Mouse (Mus musculus): Measurements from ENCODE around the gene Otx2.

Gene Otx2

GRCm38 (mm10) chr14:48668761-48669303, 4.8 kb downstream of the Otx2 start:
- DNase-seq (ENCODE audit: low spot score in 2 of 2): no peak

- DNase-seq (ENCODE audit: low spot score in 2 of 2): no peak
Measured at GRCm38 (mm10) chr14:48668051-48668481, 5.6 kb downstream of the Otx2 start.

DNA sequence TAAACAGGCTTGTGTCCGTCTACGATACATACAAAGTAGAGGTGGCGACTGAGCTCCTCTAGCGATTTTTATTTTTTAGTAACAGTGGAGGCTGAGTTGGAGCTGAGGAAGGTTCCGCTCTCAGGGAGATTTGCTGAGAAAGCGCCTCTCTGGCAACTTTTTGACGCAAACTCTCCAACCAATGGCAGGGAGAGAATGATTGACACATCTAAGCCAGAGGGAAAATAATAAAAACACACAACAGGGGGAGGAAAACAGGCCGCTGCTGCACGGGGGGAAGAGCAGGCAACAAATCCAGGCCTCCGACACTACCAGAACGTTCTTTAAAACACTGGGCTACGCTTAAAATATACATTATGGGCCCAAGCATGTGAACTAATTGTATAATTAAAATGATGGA, 6.2 kb downstream of the Otx2 start:
- no peak for DNase-seq (ENCODE audit: low spot score in 2 of 2)

GRCm38 (mm10) chr14:48666771-48667170, 6.8 kb downstream of the Otx2 start:
- DNase-seq (ENCODE audit: low spot score in 2 of 2): no peak

GRCm38 (mm10) chr14:48665816-48666661, 7.6 kb downstream of the Otx2 start:
- no peak for DNase-seq (ENCODE audit: low spot score in 2 of 2)

- peak in 1 of 2 experiments; percentile 18 for DNase-seq (ENCODE audit: low spot score in 2 of 2)
Measured at GRCm38 (mm10) chr14:48664841-48665815, 8.5 kb downstream of the Otx2 start.

DNA sequence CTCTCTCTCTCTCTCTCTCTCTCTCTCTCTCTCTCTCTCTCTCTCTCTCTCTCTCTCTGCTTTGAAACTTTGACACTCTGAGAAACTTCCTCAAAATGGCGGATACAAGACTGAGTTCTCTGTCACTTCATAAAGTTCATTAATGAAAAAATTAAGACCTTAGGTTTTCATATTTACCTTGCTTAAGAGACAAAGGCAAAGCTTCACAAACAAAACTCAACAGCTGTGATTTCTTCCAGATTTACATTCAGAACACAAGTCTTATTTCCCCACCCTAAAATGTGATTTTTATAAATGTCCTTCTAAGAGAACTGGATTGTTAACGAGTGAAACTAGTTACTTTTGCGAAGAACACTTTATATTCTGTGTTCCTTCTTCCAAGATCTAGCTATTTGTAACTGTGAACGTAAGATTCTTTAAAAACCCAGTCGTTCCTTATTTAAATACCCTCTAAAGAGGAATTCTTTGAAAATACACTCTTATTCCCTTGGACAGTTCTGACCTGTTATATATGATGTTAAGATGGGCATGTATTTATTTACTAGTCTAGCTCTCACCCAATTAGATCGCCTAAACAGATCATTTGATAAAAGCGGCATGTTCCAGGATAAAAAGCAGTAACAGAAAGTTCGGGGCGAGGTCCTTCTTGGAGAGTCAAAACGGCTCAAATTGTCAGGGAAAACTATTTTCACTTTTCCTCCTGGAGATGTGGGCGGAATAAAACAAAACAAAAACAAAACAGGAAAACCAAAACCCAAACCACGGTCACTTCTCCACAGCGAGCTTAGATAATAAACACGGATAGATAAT, 9.4 kb downstream of the Otx2 start:
- DNase-seq (ENCODE audit: low spot score in 2 of 2): no peak

- DNase-seq (ENCODE audit: low spot score in 2 of 2): no peak
Measured at GRCm38 (mm10) chr14:48663531-48663930, 10.1 kb downstream of the Otx2 start.

DNA sequence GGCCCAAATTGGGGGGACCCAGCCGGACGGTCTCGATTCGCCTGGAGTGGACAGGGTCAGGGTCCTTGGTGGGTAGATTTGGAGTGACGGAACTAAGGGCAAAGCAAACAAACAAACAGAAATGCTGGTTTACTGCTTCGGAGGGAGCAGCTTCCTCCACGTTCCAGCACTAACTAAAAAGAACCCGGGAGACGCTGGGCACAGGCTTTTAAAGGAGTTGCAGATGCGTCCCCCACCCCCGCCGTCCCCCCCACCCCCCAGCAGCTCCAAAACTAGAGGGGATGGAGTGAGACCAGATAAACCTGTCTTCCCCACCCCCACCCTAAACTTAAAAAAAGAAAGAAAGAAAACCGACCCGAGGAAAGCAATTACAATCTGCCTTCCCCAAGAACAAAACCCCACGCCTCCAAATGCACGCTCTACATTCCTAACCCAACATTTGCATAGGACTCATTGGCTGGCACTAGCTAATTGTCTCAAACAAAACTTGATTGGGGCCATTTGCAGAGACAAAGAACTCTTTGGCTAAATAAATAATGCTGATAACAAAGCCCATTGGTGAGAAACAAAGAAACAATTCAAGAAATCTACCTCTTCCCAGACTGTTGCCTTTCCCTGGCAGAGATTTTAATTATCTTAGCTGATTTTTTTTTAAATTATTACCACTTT, 10.9 kb downstream of the Otx2 start:
- DNase-seq (ENCODE audit: low spot score in 2 of 2): no peak

DNA sequence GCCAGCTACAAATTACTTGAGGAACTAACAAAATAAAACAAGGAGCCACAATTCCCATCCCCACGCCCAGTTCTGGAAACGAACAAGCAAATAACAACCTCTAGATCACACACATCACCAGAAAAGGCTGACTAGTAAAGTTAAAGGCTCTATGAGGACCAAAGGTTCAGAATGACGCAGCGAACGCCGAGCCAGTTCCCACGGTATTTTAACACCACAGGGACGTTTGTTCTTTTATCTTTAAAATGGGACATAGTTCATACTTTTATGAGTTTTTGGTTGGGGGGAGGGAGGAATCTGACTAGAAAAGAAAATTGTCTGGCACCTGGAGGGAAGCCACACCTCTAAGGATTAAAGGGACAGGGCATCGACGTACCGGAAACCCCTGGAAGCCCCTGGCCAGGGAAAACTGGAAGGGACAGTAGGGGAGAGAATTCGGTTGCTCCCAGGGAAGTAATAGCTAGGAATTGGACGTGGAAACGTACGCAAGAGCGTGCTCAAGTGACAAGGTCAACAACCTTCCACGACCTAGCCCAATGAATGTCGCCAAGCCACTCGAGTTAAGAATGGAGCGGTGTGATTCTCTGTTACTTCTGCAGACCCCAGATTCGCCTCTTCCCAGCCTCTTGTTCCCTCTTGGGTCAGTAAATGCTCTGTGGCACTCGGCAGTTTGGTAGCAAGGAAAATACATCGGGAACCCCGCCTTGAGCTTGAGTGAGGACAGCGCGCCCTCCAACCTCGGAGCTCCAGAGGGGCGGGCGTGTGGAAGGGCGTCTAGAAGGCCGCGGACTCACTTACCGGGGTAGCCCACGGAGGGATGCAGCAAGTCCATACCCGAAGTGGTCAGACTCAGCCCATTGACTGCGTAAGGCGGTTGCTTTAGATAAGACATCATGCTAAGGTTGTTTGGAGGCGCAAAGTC, 11.7 kb downstream of the Otx2 start:
- no peak for DNase-seq (ENCODE audit: low spot score in 2 of 2)

DNA sequence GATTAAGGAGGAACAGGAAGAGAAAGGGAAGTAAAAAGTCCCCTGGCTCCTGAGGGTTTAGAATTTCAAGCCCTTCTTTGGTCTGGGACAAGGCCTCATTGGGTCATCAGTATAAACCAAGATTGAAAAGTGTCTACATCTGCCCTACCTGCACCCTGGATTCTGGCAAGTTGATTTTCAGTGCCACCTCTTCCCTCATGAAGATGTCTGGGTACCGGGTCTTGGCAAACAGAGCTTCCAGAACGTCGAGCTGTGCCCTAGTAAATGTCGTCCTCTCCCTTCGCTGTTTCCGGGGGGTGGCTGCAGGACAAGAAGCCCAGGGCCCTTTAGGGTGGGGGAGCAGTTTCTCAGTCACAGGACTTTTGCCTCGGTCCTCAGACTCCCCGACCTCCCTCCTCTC, 12.5 kb downstream of the Otx2 start:
- no peak for DNase-seq (ENCODE audit: low spot score in 2 of 2)

GRCm38 (mm10) chr14:48660593-48660992, 13.0 kb downstream of the Otx2 start:
- no peak for DNase-seq (ENCODE audit: low spot score in 2 of 2)

- no peak for DNase-seq (ENCODE audit: low spot score in 2 of 2)
Measured at GRCm38 (mm10) chr14:48659661-48660060, 14.0 kb downstream of the Otx2 start.

DNA sequence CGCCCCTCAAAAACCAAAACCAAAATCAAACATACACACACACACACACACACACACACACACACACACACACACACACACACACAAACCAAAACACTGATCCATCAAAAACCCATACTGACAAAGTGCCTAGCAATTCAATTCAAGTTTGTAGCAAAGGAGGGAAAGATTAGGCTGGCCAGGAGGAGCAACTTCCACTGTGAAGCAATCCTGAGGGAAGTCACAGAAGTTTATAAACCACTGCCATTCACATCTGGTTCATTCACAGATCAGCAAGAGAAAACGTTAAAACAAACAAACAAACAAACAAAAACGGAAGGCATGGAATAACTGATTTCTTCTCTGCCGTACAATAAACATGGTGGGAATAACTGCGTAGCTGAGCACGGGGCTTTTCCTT, 16.4 kb downstream of the Otx2 start:
- no peak for DNase-seq (ENCODE audit: low spot score in 2 of 2)

DNA sequence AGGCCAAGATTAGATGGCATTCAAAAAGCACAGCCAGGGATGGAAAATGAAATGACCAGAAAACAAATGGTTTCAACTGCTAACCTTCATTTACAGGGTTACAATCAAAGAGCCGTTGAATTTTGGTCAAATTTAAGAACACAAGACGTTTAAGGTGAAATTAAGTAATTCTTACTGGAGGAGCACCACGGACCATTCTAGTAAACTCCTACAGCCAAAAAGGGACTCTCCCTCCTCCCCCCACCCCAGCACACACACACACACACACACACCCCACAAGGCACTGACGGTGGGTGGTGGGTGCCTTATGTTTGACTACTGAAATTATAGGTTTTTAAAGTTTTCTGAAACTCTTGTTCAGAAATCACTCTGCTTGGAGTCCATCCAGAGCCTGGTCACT, 16.9 kb downstream of the Otx2 start:
- no peak for DNase-seq (ENCODE audit: low spot score in 2 of 2)

DNA sequence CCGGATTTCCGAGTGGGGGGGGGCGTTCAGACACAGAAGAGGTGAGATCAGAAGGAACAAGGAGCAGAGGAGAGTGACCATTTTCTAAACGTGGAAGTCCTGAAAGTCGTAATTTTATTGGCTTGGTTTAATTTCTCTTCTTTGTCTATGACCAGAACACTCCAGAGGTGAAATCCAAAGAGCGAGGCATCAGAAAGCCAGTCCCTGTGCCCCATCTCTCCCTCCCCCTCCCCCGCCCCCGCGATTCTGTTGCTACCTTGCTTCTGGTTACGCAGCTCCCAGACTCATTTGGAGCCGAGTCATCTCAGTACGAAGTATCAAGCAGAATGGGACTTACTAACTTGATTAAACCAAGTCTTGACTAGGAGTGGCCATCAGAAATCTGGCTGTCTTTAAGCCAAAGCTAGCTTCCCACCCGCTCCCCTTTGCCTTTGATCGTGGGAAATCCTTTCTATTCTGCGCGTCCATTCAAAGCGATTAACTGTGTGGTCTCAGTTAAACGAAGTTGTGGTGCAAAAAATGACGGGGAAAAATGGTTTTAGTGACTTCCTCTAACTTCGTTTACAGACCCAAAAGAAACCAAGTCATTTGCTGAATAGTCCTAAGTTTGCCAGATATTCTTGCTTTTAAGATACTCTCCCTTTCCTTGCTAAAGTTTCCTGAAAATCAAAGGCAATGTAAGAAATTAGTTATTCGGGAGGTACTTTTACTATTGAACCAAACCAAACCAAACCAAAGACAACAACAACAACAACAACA, 17.6 kb downstream of the Otx2 start:
- DNase-seq (ENCODE audit: low spot score in 2 of 2): no peak

DNA sequence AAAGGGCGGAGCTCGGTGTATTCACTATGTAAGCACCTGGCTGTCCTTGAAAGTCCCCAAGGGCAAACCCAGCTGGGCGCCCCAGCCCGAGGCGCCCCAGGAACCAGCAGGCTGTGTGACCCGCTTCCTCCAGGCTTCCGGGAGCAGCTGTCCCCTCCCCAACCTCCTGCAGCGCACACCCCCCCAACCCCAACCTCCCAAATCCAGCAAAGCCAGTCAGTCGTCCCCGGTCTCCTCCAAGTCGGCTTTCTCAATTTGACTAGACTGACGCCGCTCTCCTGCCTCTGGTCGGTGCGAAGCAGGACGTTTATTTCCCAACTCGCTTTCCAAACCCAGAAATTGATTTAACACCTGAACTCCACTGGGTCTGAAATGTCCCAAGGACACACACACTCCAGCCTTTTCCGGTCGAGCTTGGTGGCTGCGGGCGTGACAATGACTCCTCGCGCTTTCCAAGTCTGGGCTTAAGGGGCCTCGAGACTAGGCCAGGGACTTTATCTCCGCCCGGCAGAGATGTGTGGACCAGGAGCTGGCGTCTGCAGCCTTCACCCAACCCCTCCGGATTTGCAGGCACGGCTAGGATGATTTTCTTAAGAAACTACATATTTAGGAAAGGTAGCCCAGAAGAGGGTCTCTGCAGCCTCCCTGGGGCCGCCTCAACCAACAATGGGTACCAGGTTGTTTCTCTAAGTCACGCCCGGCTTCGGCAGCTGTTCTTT, 18.4 kb downstream of the Otx2 start:
- DNase-seq (ENCODE audit: low spot score in 2 of 2): no peak

DNA sequence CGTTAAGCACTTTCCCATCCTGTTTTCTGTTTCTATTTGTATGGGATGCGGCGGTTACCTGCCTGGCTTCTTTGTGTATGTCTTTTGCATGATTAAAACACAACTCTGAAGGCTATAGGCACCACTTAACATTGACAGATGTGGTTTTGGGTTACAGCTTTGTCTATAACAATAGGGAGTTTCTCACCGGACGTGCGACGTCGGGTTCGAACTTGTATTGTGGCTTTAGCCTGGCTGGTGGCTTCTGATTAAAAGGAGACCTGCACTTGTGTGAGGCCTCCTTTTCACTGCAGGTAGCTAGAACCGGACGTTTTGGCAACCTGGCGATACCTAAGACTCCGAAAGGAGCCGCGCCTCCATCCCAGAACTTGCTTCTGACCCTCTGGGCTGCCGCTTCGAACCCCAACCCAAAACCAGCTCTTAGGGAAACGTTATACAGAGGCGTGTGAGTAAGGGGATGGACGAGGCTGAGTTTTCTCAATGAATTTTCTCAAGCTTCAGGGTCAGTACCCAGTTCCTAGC, 19.0 kb downstream of the Otx2 start:
- no peak for DNase-seq (ENCODE audit: low spot score in 2 of 2)
